Mouse (Mus musculus) kidney, embryonic 15.5 days (tissue): ENCODE measurements around the gene Xpnpep1. TPM values are rescaled to one million over a fixed set of nuclear protein-coding genes. Genes with fewer than 3 reads are reported as not detected.

Source experiments
- ATAC-seq: fragments of 200-750 bp; cut with Nextera tagmentation; replicated peaks from 2 replicates; pipeline ENCODE4 v1.8.0; 2017; ENCODE audit warnings: moderate TSS enrichment; ENCODE audit not compliant: low FRiP score
- H3K27ac ChIP-seq: fragments of 300-500 bp; sonication (generic); 2 replicates; pipeline ENCODE4 v1.5.1; 2015; ENCODE audit warnings: mild to moderate bottlenecking, inconsistent platforms
- H3K27me3 ChIP-seq: fragments of 300-500 bp; sonication (generic); 2 replicates; pipeline ENCODE4 v1.6.1; 2015; ENCODE audit warnings: inconsistent platforms
- H3K36me3 ChIP-seq: fragments of 300-500 bp; sonication (generic); 2 replicates; pipeline ENCODE4 v1.6.1; 2015; ENCODE audit warnings: inconsistent platforms
- H3K4me1 ChIP-seq: fragments of 300-500 bp; sonication (generic); 2 replicates; pipeline ENCODE4 v1.6.1; 2015; ENCODE audit warnings: inconsistent platforms
- H3K4me2 ChIP-seq: fragments of 300-500 bp; sonication (generic); 2 replicates; pipeline ENCODE4 v1.6.1; 2015; ENCODE audit warnings: moderate library complexity, mild to moderate bottlenecking, inconsistent platforms
- H3K4me3 ChIP-seq: fragments of 300-500 bp; sonication (generic); replicated peaks from 2 replicates; pipeline ENCODE4 v1.5.1; 2015; ENCODE audit warnings: mild to moderate bottlenecking, inconsistent platforms
- H3K9ac ChIP-seq: fragments of 300-500 bp; sonication (generic); 2 replicates; pipeline ENCODE4 v1.6.1; 2015; ENCODE audit warnings: mild to moderate bottlenecking, inconsistent platforms
- H3K9me3 ChIP-seq: fragments of 300-500 bp; sonication (generic); replicated peaks from 2 replicates; pipeline ENCODE4 v1.6.1; 2016; ENCODE audit warnings: inconsistent platforms
- WGBS: fragments of 180-500 bp; shearing (Covaris S2); methylation state at CpG from one replicate; pipeline ENCODE4 v1.1.7; 2015; ENCODE audit warnings: mixed read lengths; 5-methylcytosine and 5-hydroxymethylcytosine counted together
- microRNA-seq: library from miRNA; unstranded; fragments of <30 nt; microRNA quantifications from one replicate; pipeline ENCODE4, GENCODE M21; 2016
- polyA plus RNA-seq: library from polyadenylated mRNA; unstranded; fragments of >200 nt; fragmentation: Nextera tagmentation; extraction: Ambion mirVana; gene quantifications from 2 replicates; pipeline ENCODE4 v1.2.1, GENCODE M21; 2015

Gene Xpnpep1
- polyA plus RNA-seq, 1 experiment from 2014 or later, result 168 TPM

DNA sequence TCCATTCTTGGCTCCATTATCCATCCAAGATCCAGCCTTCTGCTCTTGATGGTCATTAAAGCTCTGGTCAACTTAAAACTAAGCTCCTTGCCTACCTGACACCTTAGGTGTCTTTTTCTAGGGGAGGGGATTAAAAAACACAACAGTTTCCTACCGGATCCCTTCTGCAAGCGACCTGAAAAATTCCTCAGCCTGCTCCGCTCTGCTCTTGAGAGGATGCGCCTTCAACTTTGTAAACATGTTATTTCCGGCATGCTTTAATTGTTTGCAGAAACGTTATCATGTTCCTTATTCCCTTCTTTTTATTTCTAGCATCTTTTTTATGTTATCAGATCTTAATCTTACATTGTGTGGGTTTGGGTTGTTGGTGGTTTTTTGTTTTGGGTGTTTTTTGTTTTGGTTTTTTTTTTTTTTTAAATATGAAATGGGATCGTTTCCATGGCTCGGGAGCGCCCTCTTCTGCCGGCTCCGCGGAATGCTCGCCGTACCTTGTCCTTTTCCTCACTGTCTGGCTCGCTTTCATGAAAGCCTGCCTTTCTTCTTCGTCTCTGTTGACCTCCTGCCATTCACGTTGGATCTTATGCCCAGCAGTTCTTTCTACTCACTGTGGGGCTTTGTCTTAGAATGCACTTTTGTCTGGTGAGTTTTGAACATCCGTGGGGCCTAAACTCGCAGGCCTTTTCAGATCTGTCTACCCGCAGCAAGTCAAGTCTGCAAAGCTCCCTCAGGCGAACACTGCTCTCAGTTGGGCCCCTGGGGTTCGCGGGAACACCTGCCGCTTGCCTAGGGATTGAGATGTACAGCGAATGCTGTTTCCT, 117.1 kb downstream of the Xpnpep1 start:
- H3K27me3 ChIP-seq, result no peaks in the 10 kb centered on the region
- H3K36me3 ChIP-seq, result no peaks in the 10 kb centered on the region
- peak overlapping the region; percentile 19 for H3K4me3 ChIP-seq
- peaks cover 3% of the 10 kb centered on the region for H3K4me1 ChIP-seq
- H3K9me3 ChIP-seq, result no peaks in the 10 kb centered on the region
- WGBS, result 16% methylated on average over 25 of the region's 25 CpGs
- no peak overlapping the region for H3K9ac ChIP-seq
- peak overlapping the region; percentile 53 for H3K4me2 ChIP-seq
- ATAC-seq, result no peak
- H3K27ac ChIP-seq, result no peak overlapping the region

DNA sequence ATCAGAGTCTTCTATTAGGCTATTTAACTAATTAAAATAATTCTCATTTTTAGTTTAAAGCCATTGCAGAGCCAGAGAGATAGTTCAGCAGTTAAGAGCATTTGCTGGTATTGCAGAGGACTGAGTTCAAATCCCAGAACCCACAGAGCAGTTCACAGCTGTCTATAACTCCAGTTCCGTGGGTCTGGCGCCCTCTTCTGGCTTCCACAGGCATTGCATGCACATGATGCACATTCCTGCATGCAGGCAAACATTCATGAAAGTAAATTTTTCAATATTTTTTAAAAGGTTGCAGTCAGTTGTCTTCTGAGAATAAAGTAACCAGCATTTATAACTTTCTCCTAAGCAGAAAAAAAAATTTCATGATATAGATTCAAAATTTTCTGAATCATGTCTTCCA, 135.8 kb downstream of the Xpnpep1 start:
- no peak overlapping the region for H3K9ac ChIP-seq
- H3K27ac ChIP-seq, result no peak overlapping the region
- no peaks in the 10 kb centered on the region for H3K36me3 ChIP-seq
- H3K4me1 ChIP-seq, result no peaks in the 10 kb centered on the region
- H3K27me3 ChIP-seq, result no peaks in the 10 kb centered on the region
- H3K9me3 ChIP-seq, result no peaks in the 10 kb centered on the region
- WGBS, result 38% methylated on average over 2 of the region's 2 CpGs
- no peak for ATAC-seq
- no peak overlapping the region for H3K4me3 ChIP-seq
- H3K4me2 ChIP-seq, result no peak overlapping the region

DNA sequence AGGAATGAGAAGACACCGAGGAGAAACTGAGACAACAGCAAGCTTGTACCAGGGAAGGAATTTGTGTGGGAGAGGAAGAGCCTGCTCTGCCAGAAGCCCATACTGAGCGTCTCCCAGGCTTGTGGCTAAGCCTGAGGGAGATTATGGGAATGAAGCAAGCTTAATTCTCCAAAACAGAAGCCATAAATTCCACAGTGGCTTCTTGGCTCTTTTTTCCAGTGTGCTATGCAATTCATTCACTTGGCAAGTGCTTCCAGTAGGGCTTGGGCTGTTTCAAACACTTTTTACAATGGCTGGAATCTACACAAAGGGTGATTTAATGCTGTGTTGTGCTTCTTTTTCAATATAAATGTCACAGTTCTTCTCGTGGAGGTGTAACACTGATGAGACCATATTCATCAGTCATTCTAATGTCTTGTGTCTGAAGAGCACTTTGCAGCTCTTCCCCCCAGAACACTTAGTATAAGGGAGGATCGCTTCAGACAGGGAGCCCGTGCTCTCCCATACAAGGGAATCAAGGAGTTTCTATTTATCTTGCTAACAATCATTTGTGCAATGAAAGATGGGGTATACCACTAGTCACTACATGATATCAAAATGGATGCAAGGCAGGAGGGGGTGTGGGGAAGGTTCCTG, 148.1 kb downstream of the Xpnpep1 start:
- Histone ChIP-seq H3K9ac (no peak overlapping the region), H3K9me3 (no peaks in the 10 kb centered on the region), H3K36me3 (no peaks in the 10 kb centered on the region), H3K4me3 (no peak overlapping the region), H3K4me1 (no peaks in the 10 kb centered on the region), H3K27ac (no peak overlapping the region), H3K27me3 (no peaks in the 10 kb centered on the region), H3K4me2 (no peak overlapping the region)
- no peak for ATAC-seq
- WGBS, result 24% methylated on average over 5 of the region's 5 CpGs

Small RNAs within 50 kb of the gene (microRNA-seq; reads per million reads assigned to microRNA genes)
- not detected for gene Mir6407

Other genes with a start within 250 kb of the Xpnpep1 start
- 80.1 and 85.6 TPM in 2 replicates for gene Add3, start 100.2 kb upstream of the Xpnpep1 start, polyA plus RNA-seq